Mouse (Mus musculus) liver, embryonic 18 days (tissue): Measurements from ENCODE around the gene Taar4. TPM values are rescaled to one million over a fixed set of nuclear protein-coding genes. Genes with fewer than 3 reads are reported as not detected.

Experiments used
- polyA plus RNA-seq: library from polyadenylated mRNA; depleted of rRNA; stranded (reverse); fragments of >200 nt; gene quantifications from 2 replicates; pipeline ENCODE4 v1.2.3, GENCODE M21; 2012; rRNA removed

The Taar4 gene
- polyA plus RNA-seq: not detected in 2 replicates

DNA sequence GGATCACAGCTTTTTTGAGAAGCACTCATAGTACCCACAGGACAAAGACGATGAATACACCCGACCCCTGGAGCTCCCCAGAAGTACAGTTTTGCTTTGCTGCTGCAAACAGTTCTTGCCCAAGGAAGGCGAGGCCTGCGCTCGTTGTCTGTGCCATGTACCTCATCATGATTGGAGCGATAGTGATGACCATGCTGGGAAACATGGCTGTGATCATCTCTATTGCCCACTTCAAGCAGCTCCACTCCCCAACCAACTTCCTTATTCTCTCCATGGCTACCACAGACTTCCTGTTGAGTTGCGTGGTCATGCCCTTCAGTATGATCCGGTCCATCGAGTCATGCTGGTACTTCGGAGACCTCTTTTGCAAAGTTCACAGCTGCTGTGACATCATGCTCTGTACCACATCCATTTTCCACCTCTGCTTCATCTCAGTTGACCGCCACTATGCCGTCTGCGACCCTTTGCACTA, at the start of gene Taar4:
Gene Taar4, plus strand, starts transcription at position 51 of the 472 bp plus-strand sequence.

DNA sequence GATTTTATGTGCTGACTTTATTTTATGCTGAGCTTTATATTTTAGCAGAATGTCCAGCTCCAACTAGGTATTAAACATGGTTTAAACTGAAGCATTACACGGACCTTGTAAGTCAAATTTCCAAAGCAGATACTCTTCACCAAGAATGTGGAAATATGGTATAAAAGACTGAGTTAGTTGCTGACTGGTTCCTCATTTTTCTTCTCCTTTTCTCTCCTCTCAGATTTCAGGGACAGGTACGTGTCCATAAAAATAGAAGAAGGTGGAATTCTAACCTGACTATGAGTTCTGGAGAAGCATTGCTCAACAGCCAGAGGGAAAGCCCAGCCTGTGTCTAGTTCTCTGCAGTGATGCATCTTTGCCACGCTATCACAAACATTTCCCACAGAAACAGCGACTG, 40.2 kb upstream of the Taar4 start, which contains the start of gene Taar1:
Gene Taar1, plus strand, starts transcription at position 301 of the 400 bp plus-strand sequence.

DNA sequence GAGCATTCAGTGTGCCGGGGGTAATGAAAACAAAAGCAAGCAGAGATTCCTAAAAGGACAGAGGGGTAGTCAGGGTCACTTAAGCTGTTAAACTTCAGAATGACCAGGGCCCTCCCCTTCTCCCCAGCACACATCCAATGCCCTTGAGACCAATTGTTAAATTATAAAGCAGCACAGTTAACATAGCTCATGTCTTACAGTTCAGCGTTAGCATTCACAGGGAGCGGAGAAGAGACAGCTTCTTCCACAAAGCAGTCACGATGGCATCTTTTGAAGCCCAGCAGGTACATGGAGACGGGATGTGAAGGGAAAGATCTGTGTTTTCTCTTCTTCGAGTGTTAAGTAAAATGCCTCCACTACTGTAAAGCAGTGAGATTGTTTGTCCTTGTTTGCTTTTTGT, 22.0 kb upstream of the Taar4 start, which contains the start of gene Taar2:
Gene Taar2, plus strand, starts transcription at position 261 of the 400 bp plus-strand sequence.

DNA sequence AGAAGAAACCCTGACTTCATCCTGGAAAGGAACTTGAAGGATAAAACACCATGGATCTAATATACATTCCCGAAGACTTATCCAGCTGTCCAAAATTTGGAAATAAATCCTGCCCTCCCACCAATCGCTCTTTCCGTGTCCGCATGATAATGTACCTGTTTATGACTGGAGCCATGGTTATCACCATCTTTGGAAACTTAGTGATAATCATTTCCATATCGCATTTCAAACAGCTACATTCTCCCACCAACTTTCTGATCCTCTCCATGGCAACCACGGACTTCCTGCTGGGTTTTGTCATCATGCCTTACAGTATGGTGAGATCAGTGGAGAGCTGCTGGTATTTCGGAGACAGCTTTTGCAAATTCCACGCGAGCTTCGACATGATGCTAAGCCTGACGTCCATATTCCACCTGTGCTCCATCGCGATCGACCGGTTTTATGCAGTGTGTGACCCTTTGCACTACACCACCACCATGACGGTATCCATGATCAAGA, 10.7 kb upstream of the Taar4 start, which contains the start of gene Taar3:
Gene Taar3, plus strand, starts transcription at position 51 of the 498 bp plus-strand sequence.

DNA sequence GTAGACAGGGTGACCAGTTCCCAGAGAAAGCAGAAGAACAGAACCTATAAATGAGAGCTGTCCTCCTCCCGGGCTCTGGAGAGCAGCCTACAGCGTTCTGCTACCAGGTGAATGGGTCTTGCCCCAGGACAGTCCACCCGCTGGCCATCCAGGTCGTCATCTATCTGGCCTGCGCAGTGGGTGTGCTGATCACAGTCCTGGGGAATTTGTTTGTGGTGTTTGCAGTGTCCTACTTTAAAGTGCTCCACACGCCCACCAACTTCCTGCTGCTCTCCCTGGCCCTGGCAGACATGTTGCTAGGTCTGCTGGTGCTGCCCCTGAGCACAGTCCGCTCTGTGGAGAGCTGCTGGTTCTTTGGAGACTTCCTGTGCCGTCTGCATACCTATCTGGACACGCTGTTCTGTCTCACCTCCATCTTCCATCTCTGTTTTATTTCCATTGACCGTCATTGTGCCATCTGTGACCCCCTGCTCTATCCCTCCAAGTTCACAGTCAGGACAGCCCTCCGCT, 10.4 kb downstream of the Taar4 start, which contains the start of gene Taar5:
Gene Taar5, plus strand, starts transcription at position 51 of the 510 bp plus-strand sequence.

DNA sequence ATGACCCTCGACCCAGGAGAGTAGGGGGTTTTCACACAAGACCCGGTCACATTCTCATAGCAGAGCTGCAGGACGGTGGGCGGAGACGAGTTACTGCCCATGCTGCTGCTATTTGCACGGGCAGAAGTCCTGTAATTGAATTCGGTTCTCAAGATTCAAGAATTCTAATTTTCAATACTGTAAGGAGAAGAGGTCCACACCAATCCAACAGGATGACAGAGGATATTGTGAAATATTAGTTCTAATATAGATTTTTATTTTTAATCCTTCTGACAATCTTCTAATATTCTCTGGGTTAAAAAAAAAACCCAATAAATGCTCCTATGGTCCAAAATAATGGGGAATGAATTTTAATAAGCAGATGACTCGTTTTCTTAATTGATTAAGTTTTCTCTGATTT, 25.3 kb downstream of the Taar4 start, which contains the start of gene Taar6:
Gene Taar6, minus strand, starts transcription at position 101 of the 400 bp plus-strand sequence.

DNA sequence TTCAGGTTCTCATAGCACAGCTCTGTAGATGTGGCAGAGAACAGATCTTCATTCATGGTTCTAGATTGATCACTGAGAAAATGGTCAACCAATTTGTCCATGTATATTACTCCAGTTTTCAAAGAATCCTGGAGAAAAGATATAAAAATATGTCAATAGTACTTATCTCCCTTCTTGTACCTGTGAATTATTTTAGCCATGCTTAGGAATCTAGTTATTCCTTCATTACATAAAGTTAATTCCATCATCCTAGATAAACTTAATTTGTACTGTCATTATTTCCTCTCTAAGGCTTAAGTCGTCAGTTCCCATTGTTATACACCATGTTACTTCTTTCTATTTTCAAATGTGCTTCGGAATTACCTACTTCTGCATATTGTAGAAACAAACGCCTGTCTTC, 33.1 kb downstream of the Taar4 start, which contains the start of gene Taar7a:
Gene Taar7a, minus strand, starts transcription at position 101 of the 400 bp plus-strand sequence.

DNA sequence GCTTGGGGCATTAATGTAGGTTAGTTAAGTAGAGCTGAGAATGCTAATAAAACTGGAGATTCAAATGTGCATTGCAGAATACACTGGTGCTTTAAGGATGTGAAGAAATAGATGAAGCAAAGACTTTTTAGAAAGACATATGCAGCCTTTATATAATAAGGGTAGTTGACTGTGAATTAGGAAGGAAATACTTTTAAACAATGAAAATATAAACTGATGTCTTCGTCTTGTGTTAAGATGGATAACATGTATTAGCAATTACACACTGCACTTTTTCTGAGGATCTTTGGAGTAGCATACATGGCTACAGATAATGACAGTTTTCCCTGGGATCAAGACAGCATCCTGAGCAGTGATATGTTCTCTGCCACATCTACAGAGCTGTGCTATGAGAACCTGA, 39.3 kb downstream of the Taar4 start, which contains the start of gene Taar7b:
Gene Taar7b, plus strand, starts transcription at position 301 of the 400 bp plus-strand sequence.

Other genes starting within 250 kb of the Taar4 start
- gene Rps12, start 173.2 kb upstream of the Taar4 start, polyA plus RNA-seq: 3,007 and 3,504 TPM in 2 replicates
- 2.1 and 2.2 TPM in 2 replicates for gene Slc18b1, start 163.5 kb upstream of the Taar4 start, polyA plus RNA-seq
- gene Vnn3, start 109.0 kb upstream of the Taar4 start, polyA plus RNA-seq: 77.4 and 81.1 TPM in 2 replicates
- 25.8 and 28.8 TPM in 2 replicates for gene Vnn1, start 65.8 kb upstream of the Taar4 start, polyA plus RNA-seq
- not detected in 2 replicates for gene Taar1, start 40.1 kb upstream of the Taar4 start, polyA plus RNA-seq
- gene Taar2, start 21.9 kb upstream of the Taar4 start, polyA plus RNA-seq: 0.03 TPM in 1 of 2 replicates, not detected in the other
- gene Taar3, start 10.9 kb upstream of the Taar4 start, polyA plus RNA-seq: not detected in 2 replicates
- not detected in 2 replicates for gene Taar5, start 10.2 kb downstream of the Taar4 start, polyA plus RNA-seq
- not detected in 2 replicates for gene Taar6, start 25.2 kb downstream of the Taar4 start, polyA plus RNA-seq
- gene Taar7a, start 33.0 kb downstream of the Taar4 start, polyA plus RNA-seq: not detected in 2 replicates
- not detected in 2 replicates for gene Taar7b, start 39.4 kb downstream of the Taar4 start, polyA plus RNA-seq
- gene Taar7d, start 66.7 kb downstream of the Taar4 start, polyA plus RNA-seq: not detected in 2 replicates
- not detected in 2 replicates for gene Taar7e, start 77.1 kb downstream of the Taar4 start, polyA plus RNA-seq
- not detected in 2 replicates for gene Taar7f, start 89.0 kb downstream of the Taar4 start, polyA plus RNA-seq
- gene Taar8a, start 116.0 kb downstream of the Taar4 start, polyA plus RNA-seq: not detected in 2 replicates
- not detected in 2 replicates for gene Taar8b, start 131.8 kb downstream of the Taar4 start, polyA plus RNA-seq
- not detected in 2 replicates for gene Taar8c, start 141.4 kb downstream of the Taar4 start, polyA plus RNA-seq
- gene Taar9, start 149.0 kb downstream of the Taar4 start, polyA plus RNA-seq: not detected in 2 replicates
- 28.7 and 37.4 TPM in 2 replicates for gene Stx7, start 188.8 kb downstream of the Taar4 start, polyA plus RNA-seq